Mouse (Mus musculus) embryo, embryonic 11 days (tissue): ENCODE measurements around the gene Gm20517.

Experiments
- DNase-seq: peaks from one replicate; pipeline ENCODE4 v3.0.0-alpha.2; 2015

Gene Gm20517

GRCm38 (mm10) chr17:47682836-47683235 lies 71.4 kb downstream of the Gm20517 start:
- no peak for DNase-seq

DNA sequence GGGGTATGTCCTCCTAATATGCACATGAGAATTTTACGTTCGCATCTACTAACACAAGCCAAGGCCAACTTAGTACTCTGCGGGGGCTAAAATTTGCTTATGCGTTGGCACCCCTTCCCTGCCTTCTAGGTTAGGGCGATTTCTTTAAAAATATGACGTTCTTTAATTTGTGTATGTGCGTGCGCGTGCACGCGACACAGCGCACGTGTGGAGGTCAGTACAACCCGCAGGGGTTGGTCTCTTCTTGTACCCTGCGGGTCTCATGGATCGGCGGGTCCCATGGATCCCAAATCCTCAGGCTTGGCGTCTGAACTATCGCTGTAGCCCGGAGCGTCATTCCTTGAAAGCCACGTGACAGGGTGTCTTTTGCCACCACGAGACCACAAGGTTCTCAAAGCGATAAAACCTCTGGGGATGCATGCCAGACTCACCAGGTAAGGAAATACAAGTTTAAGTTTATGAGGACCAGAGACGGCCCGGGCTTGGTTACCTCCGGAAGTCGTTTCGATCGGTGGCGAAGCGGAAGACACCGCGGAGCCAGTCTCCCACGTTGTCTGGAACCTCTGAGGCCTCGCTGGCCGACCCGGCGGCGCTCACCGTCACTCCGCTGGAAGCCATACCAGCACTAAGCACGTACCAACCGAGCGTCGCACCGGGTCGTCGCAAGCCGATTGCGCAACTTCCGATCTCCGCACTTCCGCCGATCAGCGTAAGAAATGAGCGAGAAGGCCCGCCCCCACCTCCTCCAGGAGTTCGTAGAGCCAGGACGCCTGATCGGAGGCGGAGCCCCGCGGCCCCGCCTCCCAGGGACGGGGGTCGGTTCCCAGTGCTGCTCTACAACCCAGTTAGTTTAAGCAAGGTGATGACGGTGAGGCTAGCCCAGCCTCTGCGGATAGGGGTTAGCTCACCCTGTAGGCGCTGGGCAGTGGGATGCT lies 76.3 kb downstream of the Gm20517 start:
- peak; percentile 99 for DNase-seq

GRCm38 (mm10) chr17:47688344-47688607 lies 76.9 kb downstream of the Gm20517 start, which contains the start of gene Tomm6:
TSS of gene Tomm6 (minus strand) at chr17:47688386.
- no peak for DNase-seq

DNA sequence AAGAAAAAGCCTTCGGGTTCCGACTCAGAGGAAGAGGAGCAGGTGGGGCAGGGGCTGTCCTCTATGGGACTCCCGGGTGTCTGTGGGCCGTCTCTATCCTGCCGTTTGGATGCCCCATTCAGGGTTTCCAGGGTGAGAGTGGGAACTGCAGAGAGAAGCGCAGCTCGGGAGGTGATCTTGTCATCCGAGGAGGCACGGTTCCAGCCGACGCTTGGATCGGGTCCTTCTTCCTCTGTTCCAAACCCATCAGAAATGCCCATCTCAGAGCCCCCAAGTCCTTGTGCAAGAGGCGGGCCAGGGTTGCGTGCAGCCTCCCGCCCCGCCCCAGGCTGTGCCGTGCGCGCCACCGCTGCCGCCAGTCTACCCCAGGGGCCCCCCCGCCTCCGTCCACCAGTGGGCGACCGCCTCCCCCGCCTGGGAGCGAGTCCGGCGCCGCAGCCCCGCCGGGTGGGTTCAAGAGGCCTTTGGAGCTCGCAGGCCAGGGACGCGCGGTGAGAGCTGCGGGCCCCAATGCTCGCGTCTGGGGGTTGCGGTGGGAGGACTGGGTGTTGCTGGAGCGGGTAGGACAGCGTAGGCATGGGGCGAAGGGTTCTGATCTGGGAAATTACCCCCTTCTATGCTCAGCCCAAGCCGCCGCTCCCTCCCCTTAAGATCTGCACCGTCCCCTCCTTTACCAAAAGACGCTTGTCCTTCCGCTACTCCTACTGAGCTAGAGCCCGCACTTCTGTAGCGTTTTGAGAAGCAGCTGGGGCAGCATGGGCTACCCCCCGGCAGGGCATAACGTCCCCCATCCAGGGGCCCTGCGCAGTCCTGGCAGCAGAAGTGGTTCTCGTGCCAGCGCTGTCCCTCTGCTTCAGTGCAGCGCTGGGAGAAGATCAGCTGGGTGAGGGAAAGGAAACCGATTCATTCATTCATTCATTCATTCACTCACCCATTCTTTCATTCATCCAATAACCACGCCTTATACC lies 77.5 kb downstream of the Gm20517 start, which contains the start of gene Frs3:
Gene Frs3, plus strand, starts transcription at position 423 of the 968 bp plus-strand sequence.
- DNase-seq = peak; percentile 87

DNA sequence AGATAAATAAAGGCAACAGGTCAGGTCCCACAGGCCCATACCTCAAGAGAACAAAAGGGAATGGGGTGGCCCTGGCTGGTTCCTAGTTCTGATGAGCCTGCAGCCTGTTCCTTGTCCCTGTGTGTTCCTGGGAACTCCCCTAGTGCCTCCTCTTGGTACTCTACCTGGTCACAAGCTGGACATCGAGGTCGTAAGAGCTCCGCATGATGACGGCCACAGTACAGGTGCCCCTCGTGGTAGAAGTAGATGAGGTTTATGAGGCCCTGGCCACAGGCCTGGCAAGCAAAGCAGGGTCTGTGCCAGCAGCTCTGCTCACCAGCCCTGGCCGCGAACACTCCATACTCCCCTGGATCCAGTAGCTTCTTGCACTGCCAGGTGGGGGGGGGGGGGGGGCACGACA lies 78.5 kb downstream of the Gm20517 start:
- DNase-seq = no peak

DNA sequence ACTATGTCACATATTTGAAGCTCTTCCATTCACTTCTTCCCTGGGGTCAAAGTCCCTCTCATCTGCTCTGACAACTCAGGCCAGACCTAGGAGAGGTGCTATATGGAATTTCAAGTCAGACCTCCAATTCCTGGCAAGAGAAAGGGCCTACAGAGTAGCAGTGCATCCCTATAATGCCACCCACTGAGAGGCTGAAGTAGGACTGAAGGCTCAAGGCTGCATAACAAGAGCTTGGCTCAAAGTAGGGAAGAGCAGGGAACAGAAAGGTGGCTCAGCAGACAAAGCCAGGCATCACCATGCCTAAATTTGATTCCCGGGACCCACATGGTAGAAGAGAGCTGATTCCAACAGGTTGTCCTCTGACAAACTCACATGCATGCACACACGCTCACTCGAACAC lies 80.3 kb downstream of the Gm20517 start:
- DNase-seq = no peak

DNA sequence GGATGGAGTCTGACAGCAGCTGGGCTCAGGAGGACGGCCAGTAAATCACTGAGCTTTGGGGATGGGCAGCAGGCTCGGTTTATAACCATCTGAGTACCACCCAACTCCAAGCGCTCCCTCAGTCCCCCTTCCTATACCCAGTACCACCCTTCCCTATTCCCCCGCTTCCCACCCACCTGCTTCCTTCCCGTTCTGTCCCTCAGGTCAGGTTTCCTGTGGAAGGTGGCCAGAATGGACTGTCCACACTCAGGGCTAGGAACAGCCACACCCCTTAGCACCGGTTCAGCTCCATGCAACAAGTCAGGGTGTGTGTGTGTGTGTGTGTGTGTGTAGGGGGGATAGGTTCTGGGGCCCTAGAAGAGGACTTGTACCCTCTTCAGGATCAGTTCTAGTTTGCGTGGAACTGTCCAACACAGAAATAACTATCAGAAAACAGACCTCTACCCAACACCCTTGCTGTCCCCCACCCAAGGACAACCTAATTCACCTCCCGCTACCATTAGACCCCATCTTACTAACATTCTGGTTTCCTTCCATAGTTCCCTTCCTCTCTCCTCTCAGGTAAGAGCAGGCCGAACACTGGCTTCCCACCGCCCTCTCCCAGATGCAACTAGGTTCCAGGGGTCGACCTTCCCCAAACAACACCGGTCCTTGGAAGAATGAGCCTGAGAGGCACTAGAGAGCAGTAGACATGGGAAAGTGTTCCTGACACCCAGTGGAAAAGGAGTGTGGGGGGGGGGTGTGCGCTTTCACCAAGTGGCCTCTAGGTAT lies 82.5 kb downstream of the Gm20517 start:
- no peak for DNase-seq

DNA sequence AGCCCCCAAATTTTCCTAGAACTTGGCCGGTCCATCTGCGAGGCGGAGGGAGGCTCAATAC lies 82.9 kb downstream of the Gm20517 start, which contains the start of gene Gm21981:
Gene Gm21981, minus strand, starts transcription at position 14 of the 61 bp plus-strand sequence.
- DNase-seq = no peak

- DNase-seq = peak; percentile 98
These were observed 83.3 kb downstream of the Gm20517 start, which contains the start of gene Prickle4 for GRCm38 (mm10) chr17:47694503-47695336. TSS of gene Prickle4 (minus strand) at chr17:47694736.

DNA sequence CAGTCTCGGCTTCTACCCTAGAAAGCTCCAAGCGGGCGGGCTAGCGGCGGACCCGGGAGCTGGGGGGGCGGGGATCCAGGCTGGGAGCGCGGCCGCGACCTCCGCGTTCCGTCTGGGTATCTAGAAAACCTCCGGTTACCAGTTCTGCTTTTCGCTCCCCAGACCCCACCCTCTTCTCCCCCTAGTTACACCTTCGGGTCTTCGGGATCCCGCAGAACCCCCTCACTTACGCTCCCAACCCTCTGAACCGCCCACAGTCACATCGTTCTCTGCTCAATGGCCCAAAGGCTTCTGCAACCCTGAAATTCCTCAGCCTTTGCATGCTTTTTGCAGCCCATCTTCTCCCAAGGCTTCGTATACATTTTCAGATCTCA lies 83.9 kb downstream of the Gm20517 start:
- no peak for DNase-seq

DNA sequence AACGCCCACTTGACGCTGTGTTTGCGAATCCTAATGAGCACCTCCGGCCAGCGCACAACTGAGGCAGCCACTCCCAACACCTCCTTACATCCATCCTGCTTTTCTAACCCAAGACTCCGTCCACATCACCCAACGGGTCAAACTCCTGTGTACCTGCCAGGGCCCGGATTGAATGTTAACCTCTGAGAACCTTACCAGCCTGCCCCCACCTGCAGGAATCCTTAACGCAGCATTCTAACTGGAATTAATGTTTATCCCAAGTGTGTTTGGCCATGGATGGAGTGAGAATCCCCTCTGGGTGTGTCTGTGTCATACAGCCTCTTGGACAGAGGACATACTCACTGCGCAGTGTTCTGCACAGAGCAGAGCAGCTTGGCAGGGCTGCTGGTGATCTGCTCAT lies 86.8 kb downstream of the Gm20517 start:
- DNase-seq = no peak

GRCm38 (mm10) chr17:47699055-47699454 lies 87.7 kb downstream of the Gm20517 start:
- no peak for DNase-seq

- no peak for DNase-seq
These were observed 90.4 kb downstream of the Gm20517 start for GRCm38 (mm10) chr17:47701793-47702192.

DNA sequence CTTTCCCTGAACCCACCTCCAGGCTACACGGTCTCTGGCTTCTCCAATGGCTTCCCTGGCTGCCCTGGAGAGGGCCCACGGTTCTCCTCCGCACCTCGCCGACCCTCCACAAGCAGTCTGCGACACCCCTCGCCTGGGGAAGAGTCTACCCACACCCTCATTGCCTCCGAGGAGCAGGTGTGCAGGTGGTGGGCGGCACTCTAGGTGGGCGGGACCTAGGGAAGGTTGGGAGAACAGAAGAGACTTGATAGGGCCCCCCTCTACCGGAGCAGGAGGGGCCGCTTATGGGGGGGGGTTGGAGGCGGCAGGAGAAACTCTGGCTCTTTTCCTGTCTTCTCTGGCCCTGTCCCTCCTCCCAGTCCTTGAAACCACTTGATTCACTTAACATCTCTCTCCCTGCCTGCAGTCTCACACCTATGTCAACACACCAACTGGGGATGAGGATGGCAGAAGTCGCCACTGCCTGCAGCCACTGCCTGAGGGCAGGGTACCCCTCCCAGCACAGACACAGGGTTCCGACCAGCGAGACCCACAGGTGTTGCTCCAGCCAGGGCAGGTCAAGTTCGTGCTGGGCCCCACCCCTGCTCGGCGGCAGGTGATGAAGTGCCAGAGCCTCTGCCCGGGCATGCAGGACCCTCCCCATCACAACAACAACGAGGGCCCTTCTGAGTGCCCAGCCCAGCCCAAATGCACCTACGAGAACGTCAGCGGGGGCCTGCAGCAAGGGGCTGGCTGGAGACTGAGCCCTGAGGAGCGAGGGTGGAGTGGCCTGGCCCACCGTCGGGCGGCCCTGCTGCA lies 91.4 kb downstream of the Gm20517 start:
- DNase-seq = no peak

GRCm38 (mm10) chr17:47703556-47703955 lies 92.2 kb downstream of the Gm20517 start:
- peak; percentile 17 for DNase-seq

GRCm38 (mm10) chr17:47704692-47705091 lies 93.3 kb downstream of the Gm20517 start:
- no peak for DNase-seq

DNA sequence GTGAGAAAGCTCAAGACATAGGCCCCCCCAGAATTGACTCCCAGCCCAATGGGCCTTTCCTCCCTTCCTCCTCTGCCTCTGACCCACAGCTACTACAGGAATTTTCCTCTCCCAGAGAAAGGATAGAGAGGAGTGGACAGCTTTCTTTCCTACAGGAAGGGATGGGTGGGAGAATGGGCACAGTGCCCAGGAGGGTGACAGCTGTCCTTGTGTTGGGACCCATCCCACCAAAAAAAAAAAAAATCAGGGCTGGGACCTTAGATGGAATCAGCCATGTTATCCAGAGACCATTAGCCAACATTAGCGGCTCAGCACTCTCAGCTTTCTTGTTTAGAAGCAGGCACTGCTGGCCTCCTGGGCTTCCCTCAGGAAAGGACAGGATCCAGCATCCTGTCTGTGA lies 94.8 kb downstream of the Gm20517 start:
- DNase-seq = no peak

- no peak for DNase-seq
These were observed 96.6 kb downstream of the Gm20517 start for GRCm38 (mm10) chr17:47707961-47708360.

GRCm38 (mm10) chr17:47708972-47709371 lies 97.6 kb downstream of the Gm20517 start:
- DNase-seq = no peak

GRCm38 (mm10) chr17:47710036-47710435 lies 98.6 kb downstream of the Gm20517 start:
- DNase-seq = no peak

- no peak for DNase-seq
These were observed 100.5 kb downstream of the Gm20517 start for GRCm38 (mm10) chr17:47711883-47712282.
